Mouse (Mus musculus) cerebellum, adult 2 months (tissue): Measurements from ENCODE around the gene Olfr763. TPM values are rescaled to one million over a fixed set of nuclear protein-coding genes. Genes with fewer than 3 reads are reported as not detected.
A peak's percentile ranks its signal among the peaks of the same experiment; 100 is the strongest.
"Not testable (repeated sequence)": the region's sequence is repeated elsewhere in the genome, so short reads cannot be mapped to it uniquely, and the experiment has no call there.

ENCODE experiments used
- DNase-seq, 2 experiments: peaks; one replicate each; pipeline ENCODE4 v3.0.0; 2021
- H3K27ac ChIP-seq: fragments of 200-500 bp; 2 replicates; pipeline ENCODE4 v1.5.1; 2012; ENCODE audit warnings: low read length, control low read depth, inconsistent platforms; ENCODE audit not compliant: insufficient read depth
- H3K27me3 ChIP-seq: fragments of 200-500 bp; 2 replicates; pipeline ENCODE4 v1.6.1; 2012; ENCODE audit warnings: inconsistent platforms, mild to moderate bottlenecking, low read length, moderate library complexity; ENCODE audit not compliant: control insufficient read depth, insufficient read depth
- H3K4me1 ChIP-seq: fragments of 200-500 bp; 2 replicates; pipeline ENCODE4 v1.6.1; 2011; ENCODE audit warnings: low read length; ENCODE audit not compliant: control insufficient read depth, insufficient read depth
- H3K4me3 ChIP-seq: fragments of 200-500 bp; replicated peaks from 2 replicates; pipeline ENCODE3; 2011; ENCODE audit warnings: mild to moderate bottlenecking, low read depth, low read length, control low read depth; ENCODE audit not compliant: insufficient read depth
- CTCF ChIP-seq: fragments of 200-500 bp; IDR thresholded peaks from 2 replicates; pipeline ENCODE4 v1.5.1; 2011; ENCODE audit warnings: low read depth, mild to moderate bottlenecking, control low read depth, low read length, moderate library complexity, borderline replicate concordance; ENCODE audit not compliant: insufficient read depth
- POLR2A ChIP-seq: fragments of 200-500 bp; IDR thresholded peaks from 2 replicates; pipeline ENCODE4 v1.6.1; 2011; ENCODE audit warnings: low read length, control low read depth, borderline replicate concordance; ENCODE audit not compliant: insufficient read depth
- WGBS: fragments of 180-500 bp; shearing (Covaris S2); methylation state at CpG from one replicate; pipeline ENCODE4 v1.1.7; 2018; 5-methylcytosine and 5-hydroxymethylcytosine counted together
- polyA plus RNA-seq: library from polyadenylated mRNA; depleted of rRNA; stranded (reverse); fragments of >200 nt; gene quantifications from 2 replicates; pipeline ENCODE4 v1.2.3, GENCODE M21; 2012; rRNA removed

Olfr763 gene
- polyA plus RNA-seq, 1 experiment = not detected

GRCm38 (mm10) chr10:129014477-129014876 lies 3.9 kb downstream of the Olfr763 start:
- no peak for DNase-seq
- TF ChIP-seq CTCF = no peak
- no peak for TF ChIP-seq POLR2A
- H3K4me1 ChIP-seq = no peaks in the 10 kb centered on the region
- no peak overlapping the region for H3K27ac ChIP-seq
- no peak overlapping the region for H3K4me3 ChIP-seq
- H3K27me3 ChIP-seq = no peaks in the 10 kb centered on the region

- no peak overlapping the region for H3K4me3 ChIP-seq
- H3K27me3 ChIP-seq = no peaks in the 10 kb centered on the region
- H3K4me1 ChIP-seq = no peaks in the 10 kb centered on the region
- TF ChIP-seq POLR2A (no peak), CTCF (no peak)
- no peak for DNase-seq
- H3K27ac ChIP-seq = no peak overlapping the region
Observed at GRCm38 (mm10) chr10:129023319-129023718, 12.7 kb downstream of the Olfr763 start.

GRCm38 (mm10) chr10:129026018-129026662 lies 15.5 kb downstream of the Olfr763 start:
- 58% methylated on average over 3 of the region's 3 CpGs for WGBS
- Histone ChIP-seq H3K27ac (no peak overlapping the region), H3K4me3 (no peak overlapping the region), H3K27me3 (no peaks in the 10 kb centered on the region), H3K4me1 (no peaks in the 10 kb centered on the region)
- no peak for DNase-seq
- TF ChIP-seq POLR2A = no peak
- peak; percentile 9; the same call in 1 of the 2 replicates for TF ChIP-seq CTCF

- WGBS = 79% methylated on average over 2 of the region's 2 CpGs
- no peak for DNase-seq
- Histone ChIP-seq H3K27me3 (no peaks in the 10 kb centered on the region), H3K27ac (no peak overlapping the region), H3K4me3 (no peak overlapping the region), H3K4me1 (no peaks in the 10 kb centered on the region)
- TF ChIP-seq CTCF (no peak), POLR2A (no peak)
Observed at GRCm38 (mm10) chr10:129028343-129028742, 17.8 kb downstream of the Olfr763 start.

- no peak within 1 kb of the TSS for H3K27ac ChIP-seq
- 74% methylated on average over 3 of the region's 3 CpGs for WGBS
- no peak within 1 kb of the TSS for H3K4me3 ChIP-seq
- no peaks in the 10 kb centered on the region for H3K27me3 ChIP-seq
- no peak for TF ChIP-seq CTCF
- TF ChIP-seq POLR2A = no peak
- H3K4me1 ChIP-seq = no peaks in the 10 kb centered on the region
- no peak for DNase-seq
Observed at GRCm38 (mm10) chr10:129039796-129040195, 29.2 kb downstream of the Olfr763 start, which contains the start of gene Olfr764-ps1. TSS of gene Olfr764-ps1 (minus strand) at chr10:129039896.

- DNase-seq, H3K4me1 ChIP-seq: not testable (repeated sequence)
Observed at GRCm38 (mm10) chr10:129049898-129050297, 39.3 kb downstream of the Olfr763 start, which contains the start of gene Olfr765. TSS of gene Olfr765 (minus strand) at chr10:129049998.

More at GRCm38 (mm10) chr10:129049898-129050297, 39.3 kb downstream of the Olfr763 start, which contains the start of gene Olfr765:
- H3K27ac ChIP-seq, H3K27me3 ChIP-seq, H3K4me3 ChIP-seq: not testable (repeated sequence)

Other genes with a start within 250 kb of the Olfr763 start
- 0.61 and 0.70 TPM in 2 replicates for gene Mmp19, start 219.9 kb upstream of the Olfr763 start, polyA plus RNA-seq
- gene Dnajc14, start 206.7 kb upstream of the Olfr763 start, polyA plus RNA-seq = 22.4 and 24.1 TPM in 2 replicates
- 26.4 and 26.6 TPM in 2 replicates for gene Tmem198b, start 206.4 kb upstream of the Olfr763 start, polyA plus RNA-seq
- gene Sarnp, start 193.5 kb upstream of the Olfr763 start, polyA plus RNA-seq = 54.5 and 60.2 TPM in 2 replicates
- gene Ormdl2, start 189.1 kb upstream of the Olfr763 start, polyA plus RNA-seq = 25.7 and 26.0 TPM in 2 replicates
- 13.6 and 14.8 TPM in 2 replicates for gene Gdf11, start 119.1 kb upstream of the Olfr763 start, polyA plus RNA-seq
- gene Cd63, start 109.8 kb upstream of the Olfr763 start, polyA plus RNA-seq = 108 and 110 TPM in 2 replicates
- 37.0 and 45.7 TPM in 2 replicates for gene Rdh5, start 87.9 kb upstream of the Olfr763 start, polyA plus RNA-seq
- gene Bloc1s1, start 86.8 kb upstream of the Olfr763 start, polyA plus RNA-seq = 350 and 357 TPM in 2 replicates
- gene Itga7, start 77.0 kb upstream of the Olfr763 start, polyA plus RNA-seq = 96.2 and 106 TPM in 2 replicates
- not detected in 2 replicates for gene Mettl7b, start 49.8 kb upstream of the Olfr763 start, polyA plus RNA-seq
- gene Olfr9, start 21.4 kb upstream of the Olfr763 start, polyA plus RNA-seq = not detected in 2 replicates
- not detected in 2 replicates for gene Olfr764-ps1, start 29.1 kb downstream of the Olfr763 start, polyA plus RNA-seq
- not detected in 2 replicates for gene Olfr765, start 39.2 kb downstream of the Olfr763 start, polyA plus RNA-seq
- gene Olfr766-ps1, start 58.2 kb downstream of the Olfr763 start, polyA plus RNA-seq = not detected in 2 replicates
- not detected in 2 replicates for gene Olfr767, start 72.1 kb downstream of the Olfr763 start, polyA plus RNA-seq
- not detected in 2 replicates for gene Olfr768, start 88.6 kb downstream of the Olfr763 start, polyA plus RNA-seq
- gene Olfr769, start 107.1 kb downstream of the Olfr763 start, polyA plus RNA-seq = not detected in 2 replicates
- not detected in 2 replicates for gene Olfr770, start 128.2 kb downstream of the Olfr763 start, polyA plus RNA-seq
- gene Olfr771, start 154.0 kb downstream of the Olfr763 start, polyA plus RNA-seq = not detected in 2 replicates
- gene Olfr772, start 167.1 kb downstream of the Olfr763 start, polyA plus RNA-seq = not detected in 2 replicates
- not detected in 2 replicates for gene Olfr773, start 176.6 kb downstream of the Olfr763 start, polyA plus RNA-seq
- gene Olfr774, start 225.4 kb downstream of the Olfr763 start, polyA plus RNA-seq = not detected in 2 replicates
- not detected in 2 replicates for gene Olfr775, start 237.6 kb downstream of the Olfr763 start, polyA plus RNA-seq
- gene Olfr776, start 248.3 kb downstream of the Olfr763 start, polyA plus RNA-seq = not detected in 2 replicates